Mouse (Mus musculus) brain, embryonic 14.5 days (tissue): ENCODE data around the gene Myo10.

Source experiments
- CTCF ChIP-seq: fragments of 200-500 bp; IDR thresholded peaks from 2 replicates; pipeline ENCODE4 v1.5.1; 2012; ENCODE audit warnings: inconsistent platforms, mild to moderate bottlenecking, moderate library complexity, borderline replicate concordance; ENCODE audit not compliant: insufficient read depth, insufficient read length; ENCODE audit errors: extremely low read depth
- POLR2A ChIP-seq: fragments of 200-500 bp; IDR thresholded peaks from 2 replicates; pipeline ENCODE4 v1.6.1; 2012; ENCODE audit warnings: mild to moderate bottlenecking, inconsistent platforms, borderline replicate concordance; ENCODE audit not compliant: poor library complexity, insufficient read depth, insufficient read length, severe bottlenecking; ENCODE audit errors: extremely low read depth

DNA sequence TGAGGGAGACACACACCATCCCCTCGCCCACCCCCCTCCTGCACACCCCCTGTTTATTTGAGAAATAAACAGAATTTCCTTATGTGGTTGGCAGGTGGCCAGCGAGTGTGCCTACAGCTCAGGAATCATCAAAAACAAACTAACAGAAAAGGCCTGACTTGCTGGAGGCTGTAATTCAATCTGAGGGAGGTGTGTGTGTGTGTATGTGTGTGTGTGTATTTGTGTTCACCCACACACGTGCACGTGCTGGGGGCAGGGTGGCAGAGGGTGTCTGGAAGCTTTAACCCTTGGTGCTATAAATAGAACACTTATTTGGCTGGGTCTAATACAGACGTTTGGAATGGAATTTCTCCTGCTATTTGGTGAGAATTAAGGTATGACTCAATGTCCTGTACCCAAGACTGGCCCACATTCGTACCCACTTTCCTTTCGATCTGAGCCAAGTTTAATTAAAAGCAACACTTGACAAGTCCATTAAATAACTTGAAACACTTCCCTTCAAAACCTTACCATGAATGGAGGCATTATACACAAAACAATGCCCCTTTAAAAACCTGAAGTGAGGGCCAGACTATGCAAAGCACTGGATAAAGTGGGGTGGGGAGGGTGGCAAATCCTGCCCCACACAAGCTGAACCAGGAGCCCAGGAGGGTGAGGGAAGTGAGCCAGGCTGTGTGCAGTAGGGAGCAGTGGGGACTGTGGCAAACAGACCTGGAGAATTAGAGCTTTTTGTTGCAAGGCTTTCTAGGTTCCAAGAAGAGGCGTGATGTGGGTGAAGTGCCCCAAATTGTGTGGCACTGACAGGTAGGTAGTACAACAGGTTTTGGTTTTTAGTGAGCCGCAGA is 20.1 kb downstream of the Myo10 start:
- TF ChIP-seq CTCF (no peak), POLR2A (no peak)
